Mouse (Mus musculus) embryo, embryonic 9.5 days (tissue): ENCODE data around the gene Zpbp.
A peak's percentile ranks its signal among the peaks of the same experiment; 100 is the strongest.

Source experiments
- DNase-seq: peaks from one replicate; pipeline ENCODE4 v3.0.0-alpha.2; 2017; ENCODE audit errors: extremely low spot score

The Zpbp gene

GRCm38 (mm10) chr11:11461635-11462560 is at the start of gene Zpbp, which contains the start of gene Spata48:
TSS of gene Zpbp (minus strand) at chr11:11462408.
TSS of gene Spata48 (plus strand) at chr11:11462094.
- peak; percentile 90 for DNase-seq

- no peak for DNase-seq
These were observed 47.2 kb upstream of the Zpbp start for GRCm38 (mm10) chr11:11509413-11509812.

- DNase-seq: no peak
These were observed 44.0 kb upstream of the Zpbp start for GRCm38 (mm10) chr11:11506187-11506586.

GRCm38 (mm10) chr11:11499944-11500343 is 37.7 kb upstream of the Zpbp start:
- peak; percentile 36 for DNase-seq

GRCm38 (mm10) chr11:11495697-11496096 is 33.5 kb upstream of the Zpbp start:
- DNase-seq: no peak

GRCm38 (mm10) chr11:11492044-11492443 is 29.8 kb upstream of the Zpbp start:
- no peak for DNase-seq

GRCm38 (mm10) chr11:11484378-11484777 is 22.2 kb upstream of the Zpbp start:
- no peak for DNase-seq

GRCm38 (mm10) chr11:11468924-11469323 is 6.7 kb upstream of the Zpbp start:
- DNase-seq: no peak

GRCm38 (mm10) chr11:11462561-11462890 is 318 bp upstream of the Zpbp start:
- DNase-seq: no peak

GRCm38 (mm10) chr11:11455037-11455436 is 7.2 kb downstream of the Zpbp start:
- DNase-seq: no peak

- DNase-seq: no peak
These were observed 44.9 kb downstream of the Zpbp start for GRCm38 (mm10) chr11:11417356-11417755.

- no peak for DNase-seq
These were observed 48.0 kb downstream of the Zpbp start for GRCm38 (mm10) chr11:11414188-11414587.

GRCm38 (mm10) chr11:11394686-11395085 is 67.5 kb downstream of the Zpbp start:
- no peak for DNase-seq

- DNase-seq: no peak
These were observed 69.0 kb downstream of the Zpbp start for GRCm38 (mm10) chr11:11393164-11393563.

GRCm38 (mm10) chr11:11371305-11371704 is 90.9 kb downstream of the Zpbp start:
- DNase-seq: no peak

GRCm38 (mm10) chr11:11283512-11283911 is 178.7 kb downstream of the Zpbp start:
- no peak for DNase-seq

- DNase-seq: no peak
These were observed 182.1 kb downstream of the Zpbp start for GRCm38 (mm10) chr11:11280128-11280527.

GRCm38 (mm10) chr11:11257348-11257747 is 204.9 kb downstream of the Zpbp start:
- DNase-seq: no peak

- no peak for DNase-seq
These were observed 219.4 kb downstream of the Zpbp start for GRCm38 (mm10) chr11:11242694-11243377.

- peak; percentile 5 for DNase-seq
These were observed 222.9 kb downstream of the Zpbp start for GRCm38 (mm10) chr11:11239346-11239745.
